Mouse (Mus musculus) urinary bladder, postnatal 14 days (tissue): ENCODE results near the gene Ptprg.

Source experiments
- DNase-seq: peaks from one replicate; pipeline ENCODE4 v3.0.0; 2021; ENCODE audit warnings: low spot score

Gene Ptprg

GRCm38 (mm10) chr14:11565283-11565682 lies 12.0 kb downstream of the Ptprg start:
- no peak for DNase-seq

DNA sequence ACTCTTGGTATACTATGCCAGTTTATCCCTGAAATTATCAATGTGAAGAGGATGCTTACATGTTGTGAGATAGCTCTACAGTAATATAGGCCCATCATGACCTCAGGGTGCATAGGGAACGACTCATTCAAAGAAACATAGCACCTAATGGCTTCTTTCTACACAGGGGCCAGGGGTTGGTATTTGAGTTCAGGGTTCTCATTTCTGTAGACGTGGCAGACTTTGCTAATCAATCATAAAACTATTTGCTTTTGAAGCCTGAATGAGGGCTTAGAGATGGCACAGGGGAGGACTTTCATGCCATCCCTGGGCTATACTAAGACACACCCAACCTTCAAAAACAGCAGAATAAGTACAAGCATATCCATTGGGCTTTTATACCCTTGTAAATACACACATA lies 16.4 kb downstream of the Ptprg start:
- no peak for DNase-seq

DNA sequence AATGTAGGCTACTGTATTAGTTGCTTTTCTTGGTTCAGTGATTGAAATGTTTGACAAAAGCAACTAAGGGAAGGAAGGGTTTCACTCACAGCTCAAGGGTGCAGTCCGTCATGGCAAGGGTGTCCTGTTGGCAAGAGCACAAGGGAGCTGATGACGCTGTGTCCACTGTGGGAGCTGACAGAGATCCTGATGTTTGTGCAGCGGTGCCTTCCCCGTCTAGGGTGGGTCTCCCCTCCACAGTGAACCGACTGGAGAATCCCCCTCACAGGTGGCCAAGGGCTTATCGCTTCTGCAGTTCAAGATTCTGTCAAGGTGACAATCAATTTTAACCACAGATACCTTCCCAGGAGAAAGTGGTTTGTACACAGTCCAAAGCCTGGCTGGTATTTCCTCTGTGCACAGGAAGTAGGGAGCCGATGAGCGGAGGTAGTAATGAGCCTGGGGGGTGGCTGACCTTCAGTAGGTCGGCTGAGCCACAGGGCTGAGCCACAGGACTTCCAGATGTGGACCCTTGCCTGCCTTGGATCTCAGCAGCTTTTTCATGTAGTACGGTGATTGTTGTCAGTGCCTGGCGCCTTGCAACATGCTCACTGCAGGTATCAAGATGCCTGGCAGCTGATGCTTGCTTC lies 18.5 kb downstream of the Ptprg start:
- no peak for DNase-seq

GRCm38 (mm10) chr14:11572395-11572784 lies 19.1 kb downstream of the Ptprg start:
- no peak for DNase-seq

DNA sequence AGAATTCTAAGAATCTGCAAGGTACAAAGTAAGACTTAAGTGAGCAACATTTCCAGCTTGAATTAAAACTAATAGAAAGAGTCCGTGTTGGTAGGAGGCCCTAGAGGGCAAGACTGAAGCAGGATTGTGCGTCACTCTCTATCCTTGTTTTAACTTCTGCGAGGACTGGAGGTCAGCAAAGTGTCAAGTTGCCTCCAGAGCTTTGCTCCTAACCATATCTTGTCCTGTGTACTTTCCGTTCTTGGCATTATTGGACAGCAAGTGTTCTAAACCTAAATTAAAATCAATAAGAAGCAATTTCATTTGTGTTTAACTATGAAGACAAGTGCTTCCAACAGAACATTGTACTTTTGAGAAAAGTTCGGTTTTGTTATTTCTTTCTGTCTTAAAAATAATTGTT lies 20.4 kb downstream of the Ptprg start:
- no peak for DNase-seq

DNA sequence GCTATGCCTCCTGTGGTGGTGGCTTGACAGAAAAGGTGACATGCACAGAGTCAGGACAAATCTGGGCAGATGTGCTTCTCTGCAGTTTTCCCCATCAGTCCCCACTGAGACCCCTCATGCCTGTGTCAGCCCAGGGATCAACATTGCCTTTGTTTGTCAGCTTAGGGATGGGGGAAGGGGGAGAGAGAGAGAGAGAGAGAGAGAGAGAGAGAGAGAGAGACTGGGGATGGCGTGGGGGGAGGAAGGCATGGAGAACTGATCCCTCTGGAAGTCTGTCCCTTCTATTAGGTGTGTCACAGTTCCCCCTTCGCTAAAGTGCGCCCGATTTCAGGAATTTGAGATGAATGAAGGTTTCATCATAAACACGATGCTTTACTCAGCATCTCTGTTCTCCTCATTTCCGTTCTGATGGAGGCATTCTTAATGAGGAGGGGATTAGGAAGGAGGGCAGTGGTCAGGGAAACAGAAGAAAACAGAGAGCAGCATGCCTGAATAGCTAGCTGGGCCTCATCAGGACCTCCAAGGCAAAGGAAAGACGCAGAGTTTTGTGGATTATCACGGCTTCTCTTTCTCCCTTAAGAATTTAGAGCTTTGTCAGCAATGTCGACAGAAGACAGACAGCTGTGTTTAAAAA lies 24.1 kb downstream of the Ptprg start:
- no peak for DNase-seq

- no peak for DNase-seq
Observed at GRCm38 (mm10) chr14:11577910-11578309, 24.6 kb downstream of the Ptprg start.

DNA sequence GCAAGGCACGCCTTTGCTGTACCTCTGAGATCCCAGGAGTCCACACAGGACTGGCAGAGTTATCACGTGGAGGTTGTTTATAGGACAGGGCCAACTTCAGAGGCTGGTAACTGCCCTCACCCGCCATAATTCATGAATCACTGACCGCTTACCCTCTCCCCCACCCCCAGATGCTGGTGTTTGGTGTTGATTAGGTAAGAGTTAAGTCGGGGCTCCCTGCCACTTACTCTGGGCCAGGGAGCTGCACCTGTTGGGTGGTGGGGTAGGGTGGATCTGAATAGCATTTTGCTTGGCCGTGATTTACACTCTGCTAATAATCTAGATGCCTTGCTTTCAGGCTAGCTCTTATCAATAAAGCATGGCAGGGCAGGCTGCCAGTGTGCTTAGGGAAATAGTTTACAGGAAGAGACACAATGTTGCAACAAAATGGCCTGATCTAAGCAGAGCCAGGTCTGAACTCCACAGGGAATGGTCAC lies 25.2 kb downstream of the Ptprg start:
- peak; percentile 44 for DNase-seq

- DNase-seq, result no peak
Observed at GRCm38 (mm10) chr14:11579950-11580349, 26.6 kb downstream of the Ptprg start.

DNA sequence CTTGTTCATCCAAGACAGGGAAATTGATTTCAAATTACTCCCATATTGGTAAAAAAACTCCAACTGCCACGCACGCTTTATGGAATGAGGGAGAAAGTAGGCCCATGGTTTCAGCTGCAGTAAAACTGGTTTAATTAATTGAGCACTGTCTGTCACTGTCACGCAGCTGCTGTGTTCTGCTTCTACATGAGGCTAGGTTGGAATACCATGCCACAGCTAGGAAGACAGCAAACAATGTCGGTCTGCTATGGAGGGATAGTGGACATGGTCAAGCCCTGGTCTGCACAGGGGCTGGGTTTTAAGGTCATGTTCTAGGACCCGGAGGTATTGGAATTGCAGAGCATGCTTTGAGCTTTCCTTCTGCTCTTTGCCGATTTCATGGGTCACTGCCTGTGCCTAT lies 30.9 kb downstream of the Ptprg start:
- no peak for DNase-seq

DNA sequence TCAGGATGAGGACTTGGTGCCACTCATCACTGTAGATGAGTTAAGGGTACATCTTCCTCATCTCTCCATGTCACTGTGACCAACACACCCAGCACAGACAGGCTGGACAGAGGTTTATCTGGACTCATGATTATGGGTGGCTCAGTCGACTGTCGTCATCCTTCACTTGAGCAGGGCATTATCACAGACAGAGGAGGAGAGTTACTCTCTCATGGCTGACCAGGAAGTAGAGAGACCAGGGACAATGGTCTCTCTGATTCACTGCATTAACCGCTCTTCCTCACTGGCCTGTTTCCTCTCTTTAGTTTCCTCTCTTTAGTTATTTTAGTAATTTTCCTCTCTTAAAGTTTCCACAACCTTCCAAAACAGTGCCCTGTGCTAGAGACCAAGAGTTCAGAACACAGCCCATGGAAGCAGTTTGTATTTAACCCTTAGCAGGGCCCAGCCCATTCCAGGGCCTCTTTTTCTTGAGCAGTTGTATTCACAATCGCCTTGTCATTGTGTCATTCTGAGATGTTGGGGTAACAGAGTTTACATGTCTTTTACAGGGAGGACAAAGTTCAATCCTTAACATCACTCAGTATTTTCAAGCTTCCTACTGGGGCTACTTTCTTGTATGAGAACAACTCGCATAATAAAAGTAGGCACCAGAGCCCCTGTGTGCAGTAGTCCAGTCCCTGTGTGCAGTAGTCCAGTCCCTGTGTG lies 31.7 kb downstream of the Ptprg start:
- DNase-seq, result no peak

DNA sequence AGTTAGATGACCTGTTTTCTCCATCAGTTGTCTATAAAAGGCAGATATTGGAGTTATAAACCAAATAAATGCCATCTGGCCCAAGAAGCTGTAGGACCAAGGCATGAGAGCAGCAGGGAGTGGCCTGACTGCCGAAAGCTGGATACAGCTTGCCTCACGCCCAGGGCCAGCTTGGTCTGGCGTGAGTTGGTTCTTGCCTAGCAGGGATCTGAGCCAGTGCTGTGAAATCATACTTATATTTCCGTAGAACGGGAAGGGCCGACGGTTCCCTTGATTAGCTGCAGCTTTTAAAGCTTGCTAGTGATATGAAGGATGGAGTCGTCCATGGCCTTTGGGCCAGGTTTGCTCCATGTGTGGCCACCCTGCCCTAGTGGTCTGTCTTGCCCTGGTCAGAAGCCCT lies 37.1 kb downstream of the Ptprg start:
- no peak for DNase-seq

DNA sequence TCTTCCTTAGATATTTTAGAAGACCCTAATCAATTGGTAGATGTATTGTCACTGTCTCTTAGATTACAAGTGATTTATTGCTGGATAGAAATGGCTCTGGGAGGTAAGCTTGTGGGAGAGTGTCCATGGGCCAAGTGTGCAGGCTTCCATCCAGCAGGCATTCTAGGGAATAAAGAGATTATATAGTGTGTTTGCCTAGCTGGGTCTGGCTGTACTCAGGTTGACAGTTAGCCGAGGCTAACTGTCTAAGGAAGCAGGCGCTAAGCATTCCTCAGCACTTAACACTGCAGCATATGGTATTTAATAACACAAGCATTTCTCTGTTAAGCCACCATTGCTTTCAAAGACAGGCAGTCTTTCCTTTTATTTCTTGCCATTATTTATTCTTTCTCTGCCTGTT lies 39.3 kb downstream of the Ptprg start:
- DNase-seq, result no peak

DNA sequence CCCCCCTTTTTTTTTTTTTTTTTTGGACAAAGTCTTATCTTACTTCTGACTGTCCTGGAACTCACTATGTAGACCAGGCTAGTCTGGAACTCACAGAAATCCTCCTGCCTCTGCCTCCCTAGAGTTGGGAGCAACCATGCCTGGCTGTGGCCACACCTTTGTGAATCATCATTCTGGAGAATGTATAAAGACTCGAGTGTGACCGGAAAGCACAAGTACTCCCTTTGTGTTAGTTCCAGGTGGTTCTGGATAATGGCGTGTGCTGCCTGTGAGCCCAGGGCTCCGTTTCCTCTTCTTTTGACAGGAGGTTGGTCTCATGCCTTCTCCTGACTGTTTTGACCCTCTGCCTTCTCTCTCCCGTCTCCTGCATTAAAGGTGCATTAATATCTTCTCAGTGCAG lies 41.0 kb downstream of the Ptprg start:
- DNase-seq, result no peak

GRCm38 (mm10) chr14:11604133-11604865 lies 51.0 kb downstream of the Ptprg start:
- no peak for DNase-seq

- no peak for DNase-seq
Observed at GRCm38 (mm10) chr14:11608366-11608765, 55.0 kb downstream of the Ptprg start.

- no peak for DNase-seq
Observed at GRCm38 (mm10) chr14:11609857-11610582, 56.7 kb downstream of the Ptprg start.

GRCm38 (mm10) chr14:11612426-11612825 lies 59.1 kb downstream of the Ptprg start:
- DNase-seq, result no peak

DNA sequence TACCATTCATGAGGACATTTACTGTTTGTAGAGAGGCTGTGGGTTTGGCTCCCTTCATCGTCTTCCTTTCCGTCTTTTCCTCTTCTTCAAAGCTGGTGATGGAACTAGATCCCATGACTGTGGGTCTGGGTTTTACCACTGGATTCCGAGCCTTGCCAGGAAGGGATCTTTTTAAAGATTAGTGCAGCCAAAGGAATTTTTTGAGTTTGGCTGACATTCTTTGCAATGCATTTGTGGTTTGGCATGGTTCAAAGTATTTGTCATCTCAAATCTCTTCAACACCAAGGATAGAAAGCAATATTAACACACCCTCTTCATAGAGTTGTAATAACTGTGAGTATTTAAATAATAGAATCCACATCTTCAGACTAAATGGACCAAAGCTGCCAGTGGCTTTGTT lies 59.8 kb downstream of the Ptprg start:
- DNase-seq, result no peak

GRCm38 (mm10) chr14:11615697-11616096 lies 62.4 kb downstream of the Ptprg start:
- no peak for DNase-seq

DNA sequence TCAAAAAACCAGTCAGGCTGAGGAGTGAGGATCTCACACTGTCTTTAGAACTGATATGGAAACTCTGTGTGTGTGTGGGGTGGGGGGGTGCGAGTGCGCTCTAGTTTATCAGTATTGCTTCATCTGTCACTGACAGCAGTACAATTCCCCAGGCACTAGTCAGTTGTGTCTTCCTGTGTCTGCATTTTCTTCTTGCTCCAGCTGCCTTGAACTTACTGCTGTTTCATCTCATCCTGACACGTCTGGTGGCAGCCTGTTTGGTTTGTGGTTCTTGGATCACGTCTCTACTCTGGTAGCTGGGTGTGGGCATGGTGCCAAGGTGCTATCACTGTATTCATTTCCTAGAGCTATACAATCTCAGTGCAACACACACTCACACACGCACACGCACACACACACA lies 64.0 kb downstream of the Ptprg start:
- peak; percentile 18 for DNase-seq

GRCm38 (mm10) chr14:11618140-11618705 lies 64.9 kb downstream of the Ptprg start:
- no peak for DNase-seq
